Mouse (Mus musculus): ENCODE results near the gene Rnasek.

Gene Rnasek

DNA sequence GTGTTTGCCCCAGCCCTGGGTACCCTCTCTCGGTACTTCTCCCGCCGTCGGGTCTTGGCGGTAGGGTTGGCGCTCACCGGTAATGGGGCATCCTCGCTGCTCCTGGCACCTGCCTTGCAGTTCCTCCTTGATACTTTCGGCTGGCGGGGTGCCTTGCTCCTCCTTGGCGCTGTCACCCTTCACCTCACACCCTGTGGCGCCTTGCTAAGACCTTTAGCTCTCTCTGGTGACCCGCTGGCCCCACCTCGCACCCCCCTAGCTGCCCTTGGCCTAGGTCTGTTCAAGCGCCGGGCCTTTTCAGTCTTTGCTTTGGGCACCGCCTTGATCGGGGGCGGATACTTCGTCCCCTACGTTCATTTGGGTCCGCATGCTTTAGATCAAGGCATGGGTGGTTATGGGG is 24.3 kb downstream of the Rnasek start:
- DNase-seq = no peak

DNA sequence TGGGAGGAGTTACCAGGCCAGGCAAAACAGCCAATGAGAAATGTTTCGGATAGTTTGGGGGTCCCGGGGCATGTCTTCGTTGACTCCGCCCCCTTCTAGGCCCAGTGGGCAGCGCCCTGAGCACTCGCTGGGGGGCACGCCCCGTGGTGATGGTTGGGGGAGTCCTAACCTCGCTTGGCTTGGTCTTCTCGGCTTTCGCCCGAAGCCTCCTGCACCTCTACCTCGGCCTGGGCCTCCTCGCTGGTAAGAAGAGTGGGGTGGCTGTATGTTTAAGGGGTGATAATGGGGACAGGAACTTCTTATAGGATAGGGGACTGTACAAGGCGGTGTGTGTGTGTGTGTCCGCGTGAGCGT is 24.8 kb downstream of the Rnasek start:
- no peak for DNase-seq

DNA sequence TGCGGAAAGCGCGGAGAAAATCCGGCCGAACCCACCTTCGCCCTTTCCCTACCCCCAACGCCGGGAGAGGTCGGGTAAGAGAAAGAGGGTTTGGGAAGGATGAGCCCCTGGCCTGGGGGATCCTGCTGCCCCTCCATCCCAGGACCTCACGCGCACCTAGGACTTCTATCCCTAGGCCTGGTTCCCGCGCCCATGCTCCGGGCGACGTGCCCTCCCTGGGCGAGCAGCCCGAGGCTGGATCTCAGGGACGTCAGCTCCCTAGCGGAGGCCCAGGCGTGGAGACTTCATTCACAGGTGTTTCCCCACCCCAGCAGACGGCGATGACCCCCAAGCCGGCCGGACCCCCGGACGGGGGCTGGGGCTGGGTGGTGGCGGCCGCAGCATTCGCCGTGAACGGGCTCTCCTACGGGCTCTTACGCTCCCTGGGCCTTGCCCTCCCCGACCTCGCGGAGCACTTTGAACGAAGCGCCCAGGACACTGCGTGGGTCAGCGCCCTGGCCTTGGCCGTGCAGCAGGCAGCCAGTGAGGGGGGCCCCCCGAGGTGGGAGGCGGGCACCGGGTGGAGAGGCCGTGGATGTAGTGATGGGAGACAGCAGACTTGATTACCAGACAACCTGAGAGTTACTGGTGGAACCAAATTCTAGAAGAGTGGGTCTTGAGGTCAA is 25.3 kb downstream of the Rnasek start:
- DNase-seq = peak; percentile 38 to 42

DNA sequence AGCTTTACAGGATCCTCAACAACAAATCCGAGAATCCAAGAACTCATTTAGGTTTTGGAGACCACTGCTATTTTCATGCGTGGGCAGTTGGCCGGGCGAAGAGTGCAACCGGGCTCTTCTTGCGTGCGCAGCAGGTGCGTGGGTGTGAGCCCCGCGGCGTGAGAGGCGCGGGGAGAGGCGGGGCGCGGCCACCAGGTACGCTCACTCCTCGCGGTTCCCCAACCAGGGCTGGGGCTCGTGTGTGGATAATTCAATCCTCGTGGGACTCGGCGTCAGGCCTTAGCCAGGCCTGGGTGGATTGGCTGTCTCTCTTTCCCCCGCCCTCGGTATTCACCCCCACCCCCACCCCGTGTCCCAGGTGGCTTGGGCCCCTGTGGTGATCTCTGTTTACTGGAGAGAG is 25.9 kb downstream of the Rnasek start:
- DNase-seq = no peak

DNA sequence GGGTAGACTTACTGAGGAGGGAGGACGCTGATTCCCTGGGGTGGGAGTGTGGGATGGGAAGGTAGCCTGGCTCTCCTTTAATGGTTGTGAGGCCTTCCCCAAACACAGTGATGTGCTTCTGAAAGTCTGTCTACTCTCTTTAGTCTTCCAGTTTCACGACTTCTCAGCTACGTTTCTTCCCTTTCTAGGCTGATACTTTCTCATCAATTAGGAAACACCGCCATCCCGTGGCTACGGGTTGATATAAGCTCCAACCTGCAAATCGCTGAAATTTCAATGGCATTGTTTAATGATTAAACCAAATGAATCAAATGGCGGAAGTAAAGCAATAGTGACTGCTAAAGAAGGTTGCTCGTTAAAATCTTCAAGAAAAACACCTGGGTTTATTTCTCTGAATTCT is 26.7 kb downstream of the Rnasek start:
- DNase-seq = peak; percentile 48 to 83

DNA sequence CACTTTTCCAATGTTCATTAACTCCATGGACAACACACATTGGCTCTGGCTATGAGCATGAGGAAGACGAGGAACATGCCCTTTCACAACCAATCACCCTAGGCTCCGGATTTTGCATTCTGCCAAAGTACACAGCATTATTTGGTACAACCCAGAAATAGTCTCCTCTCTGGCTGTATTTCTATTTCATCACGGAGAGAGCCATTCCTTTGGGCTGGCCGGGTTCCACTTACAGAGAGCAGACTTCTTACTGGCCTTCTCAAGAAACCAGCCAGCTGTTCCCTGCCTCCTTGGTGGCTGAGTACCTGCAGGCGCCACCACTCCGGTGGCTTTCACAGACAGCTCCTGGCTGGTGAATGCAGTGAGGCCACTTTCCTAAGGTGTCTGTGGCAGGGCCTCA is 27.2 kb downstream of the Rnasek start, which contains the start of gene Slc16a11:
TSS of gene Slc16a11 (plus strand) at position 330 of the 400 bp plus-strand sequence.
- peak in 1 of 2 experiments; percentile 54 for DNase-seq

DNA sequence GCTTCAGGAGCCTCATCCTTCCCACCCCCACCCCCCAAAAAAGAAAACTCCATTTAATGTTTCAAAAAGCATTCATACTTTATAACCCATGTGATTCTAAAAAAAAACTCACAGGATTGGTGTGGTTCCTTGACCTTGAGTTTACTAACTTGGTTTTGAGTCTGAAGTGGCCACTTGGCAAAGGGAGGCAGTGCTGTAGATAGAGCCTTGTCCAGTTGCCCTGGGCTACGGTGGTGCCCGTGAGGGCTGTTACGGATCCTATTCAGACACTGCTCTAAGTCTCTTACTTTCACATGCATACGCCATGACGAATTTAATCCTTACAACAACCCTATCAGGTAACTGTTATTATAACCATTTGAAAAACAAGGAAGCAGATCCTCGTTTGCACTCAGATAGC is 27.7 kb downstream of the Rnasek start:
- no peak for DNase-seq

DNA sequence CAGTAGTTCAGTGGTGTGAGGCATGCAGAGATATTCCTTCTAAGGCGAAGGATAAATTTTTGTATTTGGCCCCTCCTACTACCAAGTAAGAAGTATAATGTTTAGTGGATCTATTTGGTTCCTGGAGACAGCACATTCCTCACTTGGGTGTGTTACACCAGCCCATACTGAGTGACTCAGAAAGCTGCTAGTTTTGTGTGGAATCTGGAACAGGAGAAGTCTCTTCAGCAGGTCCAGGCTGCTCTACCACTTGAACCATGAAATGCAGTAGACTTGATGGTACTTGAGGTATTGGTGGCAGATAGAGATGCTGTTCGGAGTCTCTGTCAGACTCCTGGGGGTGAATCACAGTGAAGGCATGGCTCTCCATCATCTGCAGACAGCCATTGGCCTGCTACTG is 29.0 kb downstream of the Rnasek start:
- DNase-seq = no peak

DNA sequence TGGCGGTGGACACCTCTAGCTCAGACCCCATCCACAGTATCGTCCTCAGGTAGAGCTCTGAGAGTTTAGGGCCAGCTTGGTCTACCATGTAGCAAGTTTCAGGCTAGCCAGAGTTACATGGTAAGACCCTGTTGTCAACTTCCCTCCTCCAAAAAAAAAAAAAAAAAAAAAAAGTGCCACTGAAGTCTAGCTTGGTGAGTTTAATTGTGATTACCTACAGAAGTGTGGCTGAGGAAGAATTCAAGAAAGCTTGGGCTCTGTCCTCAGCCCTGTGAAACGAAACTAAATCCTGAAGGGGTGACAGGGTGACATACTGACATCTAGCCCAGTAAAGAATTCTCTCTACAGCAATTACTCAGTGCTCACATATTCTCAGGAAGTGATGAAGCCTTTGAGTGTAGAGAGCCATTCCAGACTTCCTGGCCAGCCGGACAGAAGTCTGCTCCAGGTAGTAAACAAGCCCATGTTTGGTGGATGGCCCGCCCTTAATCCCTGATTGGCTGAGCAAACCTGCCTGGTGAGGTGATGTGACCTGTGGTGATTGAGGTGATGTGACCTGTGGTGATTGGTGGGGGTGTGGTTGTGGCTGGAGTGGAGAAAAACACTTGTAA is 30.8 kb downstream of the Rnasek start:
- peak in 1 of 2 experiments; percentile 38 for DNase-seq

DNA sequence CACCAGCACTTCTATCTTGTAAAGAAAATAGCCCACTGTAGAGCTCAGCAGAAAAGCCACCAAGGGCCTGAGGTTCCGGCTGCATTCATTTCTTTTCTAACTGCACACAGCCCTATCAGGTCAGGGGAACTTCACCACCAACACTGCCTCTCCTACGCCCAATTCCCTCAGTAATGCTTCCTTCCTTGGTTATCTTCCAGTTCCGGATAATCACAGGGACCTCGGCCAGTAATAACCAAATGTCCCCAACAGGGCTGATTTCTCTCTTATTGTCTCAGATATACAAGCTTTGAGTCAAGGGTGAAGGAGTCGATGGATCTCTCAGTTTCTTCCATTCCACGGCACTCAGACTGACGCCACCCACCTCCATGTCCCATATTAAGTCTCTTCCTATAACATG is 32.4 kb downstream of the Rnasek start:
- no peak for DNase-seq

DNA sequence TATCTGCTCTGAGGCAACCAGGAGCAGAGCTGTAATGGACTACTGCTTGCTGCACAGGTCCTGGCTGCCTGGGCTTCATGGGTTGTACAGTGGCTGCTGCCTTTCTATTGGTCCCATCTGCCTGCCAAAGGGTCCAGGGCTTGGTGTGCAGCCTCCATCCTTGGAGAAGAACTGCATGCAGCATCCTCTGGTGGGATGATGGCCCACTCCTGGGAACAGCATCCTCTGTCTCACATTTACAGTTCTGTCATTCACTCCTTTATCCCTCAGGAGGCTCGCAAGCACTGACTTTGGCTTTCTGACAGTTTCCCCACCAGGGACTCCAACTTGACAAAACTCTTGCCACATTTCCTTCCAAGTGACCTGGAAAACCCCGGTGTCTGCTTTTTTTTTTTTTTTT is 32.8 kb downstream of the Rnasek start:
- no peak for DNase-seq

DNA sequence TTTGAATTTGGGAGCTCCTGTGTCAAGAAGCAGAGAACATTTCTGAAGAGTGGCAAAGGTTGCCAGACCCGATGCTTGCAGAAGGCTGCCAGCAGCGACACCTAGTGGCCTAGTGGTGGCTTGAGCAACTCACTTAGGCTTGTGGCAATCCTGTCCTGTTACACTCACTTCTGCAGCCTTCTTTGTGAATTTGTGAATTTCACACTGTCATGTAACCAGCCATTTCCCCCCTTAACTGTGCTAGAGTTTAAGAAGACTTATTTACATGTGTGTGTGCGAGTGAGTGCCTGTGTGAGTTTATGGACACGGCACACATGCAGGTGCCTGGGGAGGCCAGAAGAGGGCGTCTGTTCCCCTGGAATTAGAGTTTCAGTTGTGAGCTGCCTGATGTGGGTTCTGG is 38.0 kb downstream of the Rnasek start:
- peak; percentile 83 to 88 for DNase-seq

DNA sequence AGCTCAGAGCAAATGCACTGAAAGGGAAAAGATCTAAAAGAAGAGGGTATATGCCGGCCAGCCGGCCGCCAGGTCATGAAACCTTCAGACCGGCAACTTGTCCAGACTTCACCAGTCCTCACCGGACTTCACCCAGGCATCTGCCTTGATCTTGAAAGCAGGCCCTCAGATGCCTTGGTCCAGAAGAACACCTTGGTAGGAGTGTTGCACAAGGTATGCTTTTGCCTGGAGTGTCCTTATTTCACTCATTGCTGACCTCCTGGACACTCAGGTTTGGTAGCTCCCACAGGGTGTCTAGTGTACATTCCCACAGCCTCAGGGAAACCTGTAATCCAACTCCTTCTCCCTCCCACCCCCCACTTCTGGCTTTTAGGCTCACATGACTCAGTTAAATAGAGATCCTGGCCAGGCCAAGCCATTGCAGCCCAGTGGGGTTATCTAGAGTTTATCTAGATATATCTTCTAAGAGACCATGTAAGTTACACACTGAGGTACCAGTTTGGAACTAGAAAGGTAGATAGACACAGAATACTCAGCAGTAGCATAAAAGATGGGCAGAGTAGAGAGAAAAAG is 39.5 kb downstream of the Rnasek start:
- peak in 1 of 2 experiments; percentile 26 for DNase-seq

DNA sequence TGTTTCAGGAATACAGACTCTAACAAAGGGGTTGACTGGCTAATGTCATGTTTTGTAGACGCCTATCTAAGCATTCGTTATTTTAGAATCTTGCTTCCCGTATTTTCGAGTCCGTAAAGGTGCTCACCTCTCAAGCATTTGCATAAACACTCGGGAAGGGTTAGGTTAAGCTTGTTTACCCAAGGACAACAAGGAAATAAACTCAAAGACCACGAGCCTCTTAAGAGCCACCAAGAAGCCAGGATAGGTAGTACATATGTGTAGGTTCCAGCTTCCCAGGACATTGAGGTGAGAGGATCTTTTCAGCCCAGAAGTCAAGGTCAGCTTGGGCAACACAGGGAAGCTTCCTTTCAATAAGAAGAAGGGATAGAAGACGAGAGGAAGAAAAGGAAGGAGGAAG is 40.5 kb downstream of the Rnasek start:
- no peak for DNase-seq

DNA sequence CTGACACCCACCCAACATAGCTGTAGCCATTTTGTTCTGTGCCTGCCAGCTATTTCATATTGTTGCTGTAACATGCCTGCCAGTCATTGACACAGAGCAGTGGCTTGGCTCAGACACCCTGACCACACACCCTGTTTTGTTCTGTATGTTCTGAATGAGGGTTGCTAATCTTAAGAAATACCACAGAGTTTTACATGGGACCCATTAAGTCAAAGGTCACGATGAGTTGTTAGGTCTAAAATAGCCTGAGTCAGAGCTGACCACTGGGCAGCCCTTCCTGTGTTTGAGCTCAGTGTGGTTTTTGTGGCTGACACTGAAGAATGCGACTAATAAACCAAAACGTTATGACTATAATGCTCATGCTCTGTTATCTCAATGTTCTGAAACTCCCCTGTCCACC is 41.3 kb downstream of the Rnasek start:
- no peak for DNase-seq

DNA sequence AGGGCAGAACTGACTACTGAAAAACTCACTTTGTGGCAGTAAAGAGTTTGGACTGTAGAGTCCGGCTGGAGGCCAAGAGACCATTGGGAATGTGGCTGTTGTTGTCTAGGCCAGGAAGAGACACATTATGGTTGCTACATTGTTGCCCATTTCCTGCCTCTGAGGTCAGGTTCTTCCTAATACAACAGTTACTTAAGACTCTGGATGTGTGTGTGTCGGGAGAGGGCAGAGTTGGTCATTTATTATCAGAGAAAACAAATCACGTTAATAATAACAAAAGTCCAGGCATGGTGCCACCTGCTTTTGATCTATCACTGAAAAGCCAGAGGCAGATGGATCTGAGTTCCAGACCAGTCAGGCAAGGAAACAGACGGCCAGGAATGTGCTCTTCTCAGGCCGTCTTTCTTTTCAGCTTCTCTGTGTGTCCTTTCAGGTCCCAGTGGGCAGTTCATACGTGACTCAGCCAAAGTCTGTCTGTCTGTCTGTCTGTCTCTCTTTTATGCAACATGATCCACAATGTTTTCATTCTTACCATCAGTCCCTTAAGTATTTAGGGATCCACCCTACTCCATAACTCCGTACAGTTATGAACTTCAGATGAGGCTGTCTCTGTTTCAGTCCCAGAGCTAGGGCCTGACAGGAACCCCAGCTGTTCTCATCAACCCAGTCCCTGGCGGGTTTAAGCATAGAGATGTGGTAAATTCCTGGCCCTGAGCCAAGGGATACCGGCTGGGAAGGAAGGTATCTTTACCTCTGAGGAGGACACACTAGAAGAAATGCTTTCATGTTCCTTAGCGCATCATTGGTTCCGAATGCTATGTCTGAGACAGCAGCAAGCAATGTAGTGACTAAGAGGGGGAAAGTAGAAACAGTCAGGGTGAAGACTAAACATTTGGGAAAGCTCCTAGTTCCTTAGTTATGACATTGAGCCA is 46.0 kb downstream of the Rnasek start:
- peak; percentile 40 to 51 for DNase-seq

DNA sequence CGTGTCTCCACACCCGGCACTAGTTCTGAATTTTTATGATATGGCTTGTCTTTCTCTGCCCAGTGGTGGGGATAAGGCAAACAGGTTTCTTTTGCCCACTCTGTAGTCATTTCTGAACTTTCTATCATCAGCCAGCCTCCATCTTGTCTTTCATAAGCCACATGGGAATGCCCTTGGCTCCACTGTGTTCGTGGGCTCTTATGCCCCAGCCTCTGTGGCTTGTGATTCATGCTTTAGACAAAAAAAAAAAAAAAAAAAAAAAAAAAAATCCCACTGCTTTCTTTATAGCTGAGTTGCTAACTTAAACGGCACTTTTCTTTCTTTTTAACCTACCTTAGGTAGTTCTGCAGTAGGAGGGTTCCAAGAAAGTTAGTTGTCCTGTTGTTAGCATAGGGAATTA is 47.5 kb downstream of the Rnasek start:
- DNase-seq = no peak

DNA sequence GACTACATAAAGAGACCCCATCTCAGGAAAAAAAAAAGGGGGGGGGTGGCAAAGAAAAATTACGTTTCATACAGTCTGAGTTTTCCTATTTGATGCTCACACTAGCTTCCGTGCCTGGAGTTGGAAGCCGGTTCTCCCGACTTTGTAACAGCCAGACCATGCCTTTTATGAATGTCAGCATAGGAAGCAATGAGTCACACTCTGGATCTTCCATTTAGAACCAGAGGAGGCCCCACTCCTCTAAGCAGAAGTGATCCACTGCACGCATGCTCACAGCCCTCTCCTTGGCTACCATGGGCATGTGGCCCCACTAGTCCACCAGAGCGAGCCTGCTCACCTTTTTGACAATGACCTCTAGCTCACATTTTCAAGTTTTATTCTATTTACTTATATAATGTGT is 48.5 kb downstream of the Rnasek start:
- DNase-seq = no peak

DNA sequence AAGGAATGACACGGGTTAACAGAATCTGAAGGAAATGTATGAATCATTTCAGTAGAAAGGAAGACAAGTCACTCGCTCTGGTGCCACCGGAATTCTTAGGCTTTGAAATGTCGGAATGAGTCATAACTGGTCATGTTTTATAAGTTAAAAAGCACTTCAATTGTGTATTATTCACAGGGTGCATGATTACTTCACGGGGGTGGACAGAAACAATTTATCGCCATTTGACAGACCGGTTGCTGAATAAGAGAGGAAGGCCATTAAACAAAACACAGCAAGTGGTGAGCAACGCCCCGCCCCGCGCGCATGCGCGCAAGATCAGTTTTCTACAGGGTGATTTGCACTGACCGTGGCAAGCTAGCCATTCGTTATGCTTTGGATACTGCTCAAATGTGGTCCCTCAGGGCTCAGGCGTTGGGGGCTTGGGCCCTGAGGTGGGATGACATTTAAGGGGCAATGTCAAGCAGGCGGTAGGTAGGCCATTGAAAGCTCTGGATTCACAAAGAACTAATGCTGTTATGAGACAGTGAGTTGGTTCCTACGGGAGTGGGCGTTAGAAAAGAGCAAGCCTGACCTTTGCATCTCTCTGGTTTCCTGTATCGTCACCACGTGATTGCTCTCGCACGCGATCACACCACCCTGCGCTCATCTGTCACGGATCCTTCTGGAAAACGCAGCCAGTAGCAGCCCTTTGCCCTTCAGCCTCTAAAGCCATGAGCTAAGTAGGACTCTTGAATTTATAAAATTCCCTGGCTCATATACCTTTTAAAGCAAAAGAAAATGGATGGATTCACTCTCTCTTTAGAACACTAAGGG is 50.1 kb downstream of the Rnasek start:
- no peak for DNase-seq

Data from lung, postnatal 4 days (tissue).